Mouse (Mus musculus) heart, embryonic 14.5 days (tissue): ENCODE results near the gene Tjp3. TPM values are rescaled to one million over a fixed set of nuclear protein-coding genes. Genes with fewer than 3 reads are reported as not detected.

Source experiments
- ATAC-seq: fragments of 200-750 bp; cut with Nextera tagmentation; 2 replicates; pipeline ENCODE4 v1.8.0; 2017; ENCODE audit warnings: low read depth, moderate TSS enrichment; ENCODE audit not compliant: insufficient number of reproducible peaks, insufficient read depth, low FRiP score
- H3K27ac ChIP-seq, 2 experiments: fragments of 200-500 bp in 1 of 2; fragments of 300-500 bp in 1 of 2; sonication (generic) in 1 of 2; replicated peaks in 1 of 2; 2 replicates each; pipeline ENCODE4 v1.5.1; 2012 to 2014; ENCODE audit warnings: low read depth in 2 of 2, low read length in 2 of 2, control low read depth in 1 of 2, mild to moderate bottlenecking in 1 of 2, mixed read lengths in 1 of 2; ENCODE audit not compliant: control insufficient read depth in 1 of 2, insufficient read depth in 1 of 2
- H3K27me3 ChIP-seq: fragments of 300-500 bp; sonication (generic); 2 replicates; pipeline ENCODE4 v1.6.1; 2014; ENCODE audit warnings: mild to moderate bottlenecking, low read length, control low read depth; ENCODE audit not compliant: control insufficient read depth, insufficient read depth
- H3K36me3 ChIP-seq: fragments of 300-500 bp; sonication (generic); 2 replicates; pipeline ENCODE4 v1.6.1; 2014; ENCODE audit warnings: mild to moderate bottlenecking, control low read depth, low read length, mixed read lengths; ENCODE audit not compliant: control insufficient read depth, insufficient read depth
- H3K4me1 ChIP-seq, 2 experiments: fragments of 200-500 bp in 1 of 2; fragments of 300-500 bp in 1 of 2; sonication (generic) in 1 of 2; 2 replicates each; pipeline ENCODE4 v1.6.1; 2012 to 2014; ENCODE audit warnings: low read length in 2 of 2, control low read depth in 1 of 2, mixed read lengths in 1 of 2; ENCODE audit not compliant: control insufficient read depth in 2 of 2, insufficient read depth in 2 of 2
- H3K4me2 ChIP-seq: fragments of 300-500 bp; sonication (generic); 2 replicates; pipeline ENCODE4 v1.6.1; 2014; ENCODE audit warnings: mild to moderate bottlenecking, low read length
- H3K4me3 ChIP-seq, 2 experiments: fragments of 200-500 bp in 1 of 2; fragments of 300-500 bp in 1 of 2; sonication (generic) in 1 of 2; 2 replicates each; pipeline ENCODE4 v1.5.1; 2012 to 2014; ENCODE audit warnings: low read length in 2 of 2, mild to moderate bottlenecking in 2 of 2, control low read depth in 1 of 2, low read depth in 1 of 2, moderate library complexity in 1 of 2; ENCODE audit not compliant: control insufficient read depth in 1 of 2, insufficient read depth in 1 of 2
- H3K9ac ChIP-seq: fragments of 300-500 bp; sonication (generic); 2 replicates; pipeline ENCODE4 v1.6.1; 2014; ENCODE audit warnings: mild to moderate bottlenecking, low read length
- H3K9me3 ChIP-seq: fragments of 300-500 bp; sonication (generic); 2 replicates; pipeline ENCODE4 v1.6.1; 2016; ENCODE audit warnings: low read length, control low read depth; ENCODE audit not compliant: control insufficient read depth
- WGBS: fragments of 180-500 bp; shearing (Covaris S2); extraction: QIAGEN DNeasy Blood & Tissue Kit; methylation state at CpG from one replicate; pipeline ENCODE4 v1.1.7; 2014; 5-methylcytosine and 5-hydroxymethylcytosine counted together
- polyA plus RNA-seq: library from polyadenylated mRNA; unstranded; fragments of >200 nt; fragmentation: Nextera tagmentation; extraction: Ambion mirVana; gene quantifications from 2 replicates; pipeline ENCODE4 v1.2.1, GENCODE M21; 2014

Gene Tjp3
- polyA plus RNA-seq, 1 experiment from 2014 or later, result 2.2 TPM

- H3K4me2 ChIP-seq, result no peak overlapping the region
- H3K9ac ChIP-seq, result no peak overlapping the region
- H3K36me3 ChIP-seq, result peaks cover 56% of the 10 kb centered on the region
- H3K4me3 ChIP-seq, result no peak overlapping the region
- ATAC-seq, result no peak
- H3K9me3 ChIP-seq, result no peaks in the 10 kb centered on the region
- no peaks in the 10 kb centered on the region for H3K27me3 ChIP-seq
- 93% methylated on average over 23 of the region's 23 CpGs for WGBS
- peaks cover 22 to 29% of the 10 kb centered on the region in 2 experiments for H3K4me1 ChIP-seq
- H3K27ac ChIP-seq, result no peak overlapping the region
Measured at GRCm38 (mm10) chr10:81323141-81323775, 31.9 kb upstream of the Tjp3 start.

GRCm38 (mm10) chr10:81322444-81322843 lies 31.1 kb upstream of the Tjp3 start:
- Histone ChIP-seq H3K4me2 (0 out of 2 replicates have a peak overlapping the region, but pooled peaks have one; percentile 92), H3K36me3 (peaks cover 63% of the 10 kb centered on the region), H3K4me3 (peak overlapping the region in 1 of 2 experiments; percentile 92; a peak in 1 of 4 replicates), H3K27me3 (no peaks in the 10 kb centered on the region), H3K9ac (peak overlapping the region; percentile 93; the same call in 1 of the 2 replicates), H3K27ac (no peak overlapping the region), H3K4me1 (peaks cover 17 to 23% of the 10 kb centered on the region in 2 experiments), H3K9me3 (no peaks in the 10 kb centered on the region)
- 92% methylated on average over 27 of the region's 27 CpGs for WGBS
- no peak for ATAC-seq

GRCm38 (mm10) chr10:81321436-81321835 lies 30.1 kb upstream of the Tjp3 start:
- WGBS, result 2% methylated on average over 20 of the region's 20 CpGs

GRCm38 (mm10) chr10:81320550-81321347 lies 29.4 kb upstream of the Tjp3 start, which contains the start of gene Cactin:
Gene Cactin, plus strand, starts transcription at chr10:81321103.
- Histone ChIP-seq H3K9ac (peak within 1 kb of the TSS; percentile 93), H3K9me3 (no peaks in the 10 kb centered on the region), H3K27me3 (no peaks in the 10 kb centered on the region), H3K27ac (peak within 1 kb of the TSS; percentile 89 to 96), H3K4me2 (peak within 1 kb of the TSS; percentile 92), H3K36me3 (peaks cover 52% of the 10 kb centered on the region), H3K4me3 (peak within 1 kb of the TSS; percentile 80 to 92), H3K4me1 (peaks cover 24 to 34% of the 10 kb centered on the region in 2 experiments)
- WGBS, result under 1% methylated on average over 68 of the region's 68 CpGs
- ATAC-seq, result peak; percentile 91

More at GRCm38 (mm10) chr10:81321436-81321835, 30.1 kb upstream of the Tjp3 start:
- Histone ChIP-seq H3K9me3 (no peaks in the 10 kb centered on the region), H3K4me2 (peak overlapping the region; percentile 92), H3K4me3 (peak overlapping the region; percentile 80 to 92), H3K4me1 (peaks cover 24 to 33% of the 10 kb centered on the region in 2 experiments), H3K27ac (peak overlapping the region; percentile 36 to 89; a peak in 2 of 4 replicates), H3K9ac (peak overlapping the region; percentile 93), H3K27me3 (no peaks in the 10 kb centered on the region), H3K36me3 (peaks cover 54% of the 10 kb centered on the region)
- ATAC-seq, result no peak

GRCm38 (mm10) chr10:81319741-81320549 lies 28.6 kb upstream of the Tjp3 start:
- Histone ChIP-seq H3K36me3 (peaks cover 52% of the 10 kb centered on the region), H3K9ac (peak overlapping the region; percentile 71), H3K4me2 (peak overlapping the region; percentile 82), H3K4me3 (peak overlapping the region; percentile 64 to 92), H3K27ac (peak overlapping the region; percentile 89 to 92), H3K9me3 (no peaks in the 10 kb centered on the region), H3K4me1 (peaks cover 24 to 34% of the 10 kb centered on the region in 2 experiments), H3K27me3 (no peaks in the 10 kb centered on the region)
- 2% methylated on average over 38 of the region's 38 CpGs for WGBS
- no peak for ATAC-seq

GRCm38 (mm10) chr10:81319330-81319699 lies 27.9 kb upstream of the Tjp3 start:
- H3K4me1 ChIP-seq, result peaks cover 24 to 34% of the 10 kb centered on the region in 2 experiments
- peaks cover 52% of the 10 kb centered on the region for H3K36me3 ChIP-seq
- peak overlapping the region; percentile 89 to 92 for H3K27ac ChIP-seq
- peak overlapping the region; percentile 71 for H3K9ac ChIP-seq
- H3K4me2 ChIP-seq, result peak overlapping the region; percentile 82
- no peaks in the 10 kb centered on the region for H3K27me3 ChIP-seq
- peak overlapping the region; percentile 64 to 92; a peak in 3 of 4 replicates for H3K4me3 ChIP-seq
- no peaks in the 10 kb centered on the region for H3K9me3 ChIP-seq
- no peak for ATAC-seq
- WGBS, result 24% methylated on average over 8 of the region's 8 CpGs
